In genomic region chr10:128911430-128911829, GRCm38 (mm10) we compare ENCODE assay signal across 9 mouse cellular contexts. TPM values are rescaled to one million over a fixed set of nuclear protein-coding genes. Genes with fewer than 3 reads are reported as not detected.
DNase-seq lines count a peak whose midpoint lies in the region; ATAC-seq and TF ChIP-seq lines count a peak whose summit lies in the region.
"Had no signal": no experiment of that assay in that cellular context is flagged by ENCODE, and none has a peak within 500 bp of the region (broad histone marks: within the 10 kb centered on the region; RNA-seq: fewer than 3 reads in every experiment).

No protein-coding gene starts in this region.

- peak; percentile 12 to 15; a peak in 1 of 4 replicates for ATAC-seq in hematopoietic stem cell, adult 5-6 weeks (replicated peaks in 1 of 2; ENCODE audit: insufficient read depth in 1 of 2, low FRiP score in 2 of 2, low TSS enrichment in 1 of 2, low read depth in 1 of 2, poor library complexity in 2 of 2, severe bottlenecking in 2 of 2)
- ATAC-seq in megakaryocyte progenitor cell, adult 5-6 weeks (replicated peaks; ENCODE audit: poor library complexity): peak; percentile 30
- ATAC-seq in cerebellum, adult (ENCODE audit: insufficient number of reproducible peaks, low FRiP score, low TSS enrichment): no peak

- no peak for TF ChIP-seq POLR2A in bone marrow macrophage, adult 2 months (IDR thresholded peaks at IDR 0.05; ENCODE audit: borderline replicate concordance, low read depth, low read length)

- TF ChIP-seq CTCF in bone marrow macrophage, adult 2 months (IDR thresholded peaks at IDR 0.05; ENCODE audit: low read depth, low read length): no peak

- peak overlapping the region; percentile 68 for H3K4me3 ChIP-seq in bone marrow macrophage, adult 2 months (ENCODE audit: insufficient read depth, low read length)

- H3K27ac ChIP-seq in bone marrow macrophage, adult 2 months (ENCODE audit: insufficient read depth, low read depth, low read length): peak overlapping the region; percentile 97

- peak; percentile 17 for DNase-seq in kidney, adult 11 months
- no peak for DNase-seq in kidney, postnatal 10 days
- no peak for DNase-seq in right cerebral cortex, postnatal 25 days
- DNase-seq in adrenal gland, adult 18-20 months (ENCODE audit: low spot score in 2 of 2): no peak
- DNase-seq: spleen, adult 18-20 months had no signal

- peaks cover 15% of the 10 kb centered on the region for H3K4me1 ChIP-seq in bone marrow macrophage, adult 2 months (ENCODE audit: control insufficient read depth, insufficient read depth, low read length)

RNA-seq across cellular contexts. Expression of gene Cd63, which starts 10.6 kb away (rescaled TPM):
- 751 and 791 TPM in 2 replicates for polyA plus RNA-seq in bone marrow macrophage, adult 2 months (2012; ENCODE audit: insufficient read depth, insufficient read length, missing spikeins)
- total RNA-seq in hematopoietic stem cell, adult 5-6 weeks (2017): 54.5 and 113 TPM in 2 replicates
- total RNA-seq in megakaryocyte progenitor cell, adult 5-6 weeks (2015): 210 and 275 TPM in 2 replicates
- total RNA-seq in megakaryocyte progenitor cell, adult 5-6 weeks (2017): 143 and 180 TPM in 2 replicates
- total RNA-seq in adrenal gland, adult 18-20 months (2021): 100 to 1,000 TPM; 288 to 358 TPM

RNA-seq across cellular contexts. Expression of gene Rdh5, which starts 11.3 kb away (rescaled TPM):
- 4.6 and 7.5 TPM in 2 replicates for polyA plus RNA-seq in bone marrow macrophage, adult 2 months (2012; ENCODE audit: insufficient read depth, insufficient read length, missing spikeins)
- total RNA-seq in hematopoietic stem cell, adult 5-6 weeks (2017): 1.3 and 5.1 TPM in 2 replicates
- total RNA-seq in megakaryocyte progenitor cell, adult 5-6 weeks (2015): 0.90 and 15.7 TPM in 2 replicates
- 0.79 and 2.9 TPM in 2 replicates for total RNA-seq in megakaryocyte progenitor cell, adult 5-6 weeks (2017)
- 10 to 100 TPM in 1 of 2 experiments, 1 to 10 TPM in 1; 9.8 to 11.8 TPM for total RNA-seq in adrenal gland, adult 18-20 months (2021)

RNA-seq across cellular contexts. Expression of gene Bloc1s1, which starts 12.4 kb away (rescaled TPM):
- 125 TPM in 2 replicates for polyA plus RNA-seq in bone marrow macrophage, adult 2 months (2012; ENCODE audit: insufficient read depth, insufficient read length, missing spikeins)
- total RNA-seq in hematopoietic stem cell, adult 5-6 weeks (2017): 52.2 and 102 TPM in 2 replicates
- 103 and 133 TPM in 2 replicates for total RNA-seq in megakaryocyte progenitor cell, adult 5-6 weeks (2015)
- 65.7 and 106 TPM in 2 replicates for total RNA-seq in megakaryocyte progenitor cell, adult 5-6 weeks (2017)
- 100 to 1,000 TPM; 177 to 191 TPM for total RNA-seq in adrenal gland, adult 18-20 months (2021)

RNA-seq across cellular contexts. Expression of gene Gdf11, which starts 19.9 kb away (rescaled TPM):
- polyA plus RNA-seq in bone marrow macrophage, adult 2 months (2012; ENCODE audit: insufficient read depth, insufficient read length, missing spikeins): not detected in 2 replicates
- 1.8 and 2.7 TPM in 2 replicates for total RNA-seq in hematopoietic stem cell, adult 5-6 weeks (2017)
- total RNA-seq in megakaryocyte progenitor cell, adult 5-6 weeks (2015): 0.07 TPM in 1 of 2 replicates, not detected in the other
- total RNA-seq in megakaryocyte progenitor cell, adult 5-6 weeks (2017): 0.34 TPM in 1 of 2 replicates, not detected in the other
- total RNA-seq in adrenal gland, adult 18-20 months (2021): 1 to 10 TPM; 1.4 to 1.9 TPM

RNA-seq across cellular contexts. Expression of gene Itga7, which starts 22.2 kb away (rescaled TPM):
- 0.17 TPM in 1 of 2 replicates, not detected in the other for polyA plus RNA-seq in bone marrow macrophage, adult 2 months (2012; ENCODE audit: insufficient read depth, insufficient read length, missing spikeins)
- total RNA-seq in hematopoietic stem cell, adult 5-6 weeks (2017): not detected in 2 replicates
- total RNA-seq in megakaryocyte progenitor cell, adult 5-6 weeks (2015): 0.15 TPM in 1 of 2 replicates, not detected in the other
- not detected in 2 replicates for total RNA-seq in megakaryocyte progenitor cell, adult 5-6 weeks (2017)
- total RNA-seq in adrenal gland, adult 18-20 months (2021): 10 to 100 TPM; 10.7 to 25.7 TPM
